Mouse (Mus musculus): ENCODE results near the gene B020011L13Rik. TPM values are rescaled to one million over a fixed set of nuclear protein-coding genes. Genes with fewer than 3 reads are reported as not detected.
"Not testable (repeated sequence)": the region's sequence is repeated elsewhere in the genome, so short reads cannot be mapped to it uniquely, and the experiment has no call there.

B020011L13Rik gene
- not detected in 2 replicates for polyA plus RNA-seq (2015; fragmentation: Nextera tagmentation; extraction: Ambion mirVana)

DNA sequence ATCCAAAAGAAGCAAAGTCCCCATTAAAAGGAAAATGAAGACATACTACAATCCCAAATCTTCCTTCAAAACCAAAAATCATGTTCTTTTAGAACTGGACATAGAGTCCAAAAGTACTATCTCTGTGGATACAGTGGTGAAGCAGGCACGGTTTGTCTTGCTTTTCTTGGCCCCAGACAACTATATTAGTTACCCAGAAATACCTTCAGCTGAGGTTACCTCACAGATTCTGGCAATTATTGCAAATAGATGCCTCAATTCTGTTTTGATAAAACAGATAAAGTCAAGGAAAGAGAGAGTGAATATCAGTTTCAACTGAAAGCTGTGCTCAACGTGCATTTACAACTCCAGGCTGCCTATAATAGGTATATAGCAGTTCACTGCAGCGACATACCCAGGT, at the start of gene B020011L13Rik:
TSS of gene B020011L13Rik (plus strand) at position 301 of the 400 bp plus-strand sequence.
- not testable (repeated sequence) for H3K4me2 ChIP-seq (ENCODE audit: low read length); H3K9me3 ChIP-seq (ENCODE audit: control insufficient read depth, low read length); H3K4me3 ChIP-seq (replicated peaks; ENCODE audit: low read length); H3K27ac ChIP-seq (ENCODE audit: low read length); H3K27me3 ChIP-seq (replicated peaks; ENCODE audit: control insufficient read depth, insufficient read depth, low read length); H3K9ac ChIP-seq (replicated peaks; ENCODE audit: low read depth, low read length); H3K36me3 ChIP-seq (ENCODE audit: control insufficient read depth, insufficient read depth); ATAC-seq; H3K4me1 ChIP-seq (replicated peaks; ENCODE audit: control insufficient read depth, insufficient read depth, low read length)
- 61% methylated on average over 3 of the region's 3 CpGs for WGBS

DNA sequence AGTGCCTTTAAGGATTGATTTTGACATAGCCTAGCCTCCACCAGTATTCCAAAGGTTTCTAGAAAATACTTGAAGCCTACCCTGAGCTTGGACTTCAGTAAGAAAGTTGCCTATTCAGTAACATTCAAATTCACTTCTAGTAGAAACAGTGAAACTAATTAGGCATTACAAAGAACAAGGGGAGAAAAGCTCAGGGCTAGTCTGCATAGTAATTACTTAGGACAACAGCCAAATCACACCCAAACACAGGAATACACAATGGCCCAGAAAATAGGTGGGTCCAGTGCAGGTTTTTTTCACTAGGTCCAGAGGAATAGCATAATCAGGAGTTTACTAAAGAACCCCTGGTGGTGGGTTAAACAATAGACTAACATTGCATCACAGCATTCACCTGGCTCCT, 35.3 kb downstream of the B020011L13Rik start:
- not testable (repeated sequence) for ATAC-seq; H3K4me2 ChIP-seq (ENCODE audit: low read length); H3K4me3 ChIP-seq (replicated peaks; ENCODE audit: low read length); H3K9ac ChIP-seq (replicated peaks; ENCODE audit: low read depth, low read length); H3K9me3 ChIP-seq (ENCODE audit: control insufficient read depth, low read length); H3K27ac ChIP-seq (ENCODE audit: low read length); H3K4me1 ChIP-seq (replicated peaks; ENCODE audit: control insufficient read depth, insufficient read depth, low read length); H3K27me3 ChIP-seq (replicated peaks; ENCODE audit: control insufficient read depth, insufficient read depth, low read length); H3K36me3 ChIP-seq (ENCODE audit: control insufficient read depth, insufficient read depth)

DNA sequence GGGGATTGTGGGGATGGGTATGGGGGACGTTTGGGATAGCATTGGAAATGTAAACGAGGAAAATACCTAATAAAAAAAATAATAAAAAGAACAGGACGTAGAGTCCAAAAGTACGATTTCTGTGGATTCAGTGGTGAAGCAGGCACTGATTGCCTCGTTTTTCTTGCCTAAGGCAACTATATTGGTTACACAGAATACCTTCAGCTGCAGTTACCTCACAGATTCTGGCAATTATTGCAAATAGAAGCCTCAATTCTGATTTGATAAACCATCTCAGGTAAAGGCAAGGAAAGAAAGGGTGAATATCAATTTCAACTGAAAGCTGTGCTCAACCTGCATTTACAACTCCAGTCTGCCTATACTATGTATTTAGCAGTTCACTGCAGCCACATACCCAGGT, 48.8 kb downstream of the B020011L13Rik start, which contains the start of gene Gm28360:
TSS of gene Gm28360 (plus strand) at position 301 of the 400 bp plus-strand sequence.
- not testable (repeated sequence) for ATAC-seq; H3K9me3 ChIP-seq (ENCODE audit: control insufficient read depth, low read length); H3K4me2 ChIP-seq (ENCODE audit: low read length); H3K27me3 ChIP-seq (replicated peaks; ENCODE audit: control insufficient read depth, insufficient read depth, low read length); H3K27ac ChIP-seq (ENCODE audit: low read length); H3K9ac ChIP-seq (replicated peaks; ENCODE audit: low read depth, low read length); H3K36me3 ChIP-seq (ENCODE audit: control insufficient read depth, insufficient read depth); H3K4me1 ChIP-seq (replicated peaks; ENCODE audit: control insufficient read depth, insufficient read depth, low read length); H3K4me3 ChIP-seq (replicated peaks; ENCODE audit: low read length)
- 67% methylated on average over 5 of the region's 5 CpGs for WGBS

DNA sequence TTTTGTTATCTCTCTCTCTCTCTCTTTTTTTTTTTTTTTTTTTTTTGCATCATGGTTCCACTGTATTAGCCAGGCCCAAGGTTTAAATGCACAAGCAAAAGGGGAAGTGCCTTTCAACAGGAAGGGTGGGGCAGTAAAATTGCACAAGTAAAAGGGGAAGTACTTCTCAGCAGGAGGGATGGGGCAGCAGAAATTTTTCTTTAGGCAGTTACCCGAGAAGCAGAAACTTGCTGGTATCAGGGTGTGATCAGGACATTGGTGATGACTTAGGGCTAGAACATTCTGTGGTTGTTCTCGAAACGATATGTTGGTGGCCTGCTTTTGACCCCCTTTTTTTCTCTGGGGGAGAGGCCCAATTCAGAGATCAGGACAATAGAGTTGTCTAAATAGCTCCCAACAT, 70.8 kb downstream of the B020011L13Rik start:
- H3K9me3 ChIP-seq (ENCODE audit: control insufficient read depth, low read length); H3K27me3 ChIP-seq (replicated peaks; ENCODE audit: control insufficient read depth, insufficient read depth, low read length); H3K4me1 ChIP-seq (replicated peaks; ENCODE audit: control insufficient read depth, insufficient read depth, low read length); H3K36me3 ChIP-seq (ENCODE audit: control insufficient read depth, insufficient read depth); H3K27ac ChIP-seq (ENCODE audit: low read length); H3K4me3 ChIP-seq (replicated peaks; ENCODE audit: low read length); ATAC-seq; H3K4me2 ChIP-seq (ENCODE audit: low read length); H3K9ac ChIP-seq (replicated peaks; ENCODE audit: low read depth, low read length): not testable (repeated sequence)
- WGBS: 86% methylated on average over 3 of the region's 3 CpGs

Other genes with a start within 250 kb of the B020011L13Rik start
- gene Gm28363, start 84.0 kb upstream of the B020011L13Rik start, polyA plus RNA-seq (2015; fragmentation: Nextera tagmentation; extraction: Ambion mirVana): not detected in 2 replicates
- gene Gm28360, start 48.9 kb downstream of the B020011L13Rik start, polyA plus RNA-seq (2015; fragmentation: Nextera tagmentation; extraction: Ambion mirVana): not detected in 2 replicates
- not detected in 2 replicates for gene Gm28168, start 146.9 kb downstream of the B020011L13Rik start, polyA plus RNA-seq (2015; fragmentation: Nextera tagmentation; extraction: Ambion mirVana)
- gene Gm7145, start 184.8 kb downstream of the B020011L13Rik start, polyA plus RNA-seq (2015; fragmentation: Nextera tagmentation; extraction: Ambion mirVana): not detected in 2 replicates